Mouse (Mus musculus) E14TG2a.4 (cell line): Measurements from ENCODE around the gene Nck2.

Experiments used
- H3K27me3 ChIP-seq: 2 replicates; pipeline ENCODE4 v1.6.1; 2014; ENCODE audit warnings: low read length, control low read depth; ENCODE audit not compliant: insufficient read depth
- H3K36me3 ChIP-seq: 2 replicates; pipeline ENCODE4 v1.6.1; 2014; ENCODE audit warnings: low read length, control low read depth; ENCODE audit not compliant: insufficient read depth
- H3K4me1 ChIP-seq: replicated peaks from 2 replicates; pipeline ENCODE4 v1.6.1; 2014; ENCODE audit warnings: low read depth, low read length, control low read depth
- H3K4me3 ChIP-seq: replicated peaks from 2 replicates; pipeline ENCODE4 v1.5.1; 2014; ENCODE audit warnings: mild to moderate bottlenecking, low read length
- H3K9me3 ChIP-seq: 2 replicates; pipeline ENCODE4 v1.6.1; 2014; ENCODE audit warnings: low read length, control low read depth
- CTCF ChIP-seq: conservative IDR thresholded peaks from 2 replicates; pipeline ENCODE4 v1.5.1; 2014; ENCODE audit warnings: low read length
- NANOG ChIP-seq: IDR thresholded peaks from 2 replicates; pipeline ENCODE4 v1.6.1; 2014; ENCODE audit warnings: borderline replicate concordance, low read length, mixed read lengths
- POU5F1 ChIP-seq: IDR thresholded peaks from 2 replicates; pipeline ENCODE4 v1.6.1; 2014; ENCODE audit warnings: low read length, borderline replicate concordance

The Nck2 gene

DNA sequence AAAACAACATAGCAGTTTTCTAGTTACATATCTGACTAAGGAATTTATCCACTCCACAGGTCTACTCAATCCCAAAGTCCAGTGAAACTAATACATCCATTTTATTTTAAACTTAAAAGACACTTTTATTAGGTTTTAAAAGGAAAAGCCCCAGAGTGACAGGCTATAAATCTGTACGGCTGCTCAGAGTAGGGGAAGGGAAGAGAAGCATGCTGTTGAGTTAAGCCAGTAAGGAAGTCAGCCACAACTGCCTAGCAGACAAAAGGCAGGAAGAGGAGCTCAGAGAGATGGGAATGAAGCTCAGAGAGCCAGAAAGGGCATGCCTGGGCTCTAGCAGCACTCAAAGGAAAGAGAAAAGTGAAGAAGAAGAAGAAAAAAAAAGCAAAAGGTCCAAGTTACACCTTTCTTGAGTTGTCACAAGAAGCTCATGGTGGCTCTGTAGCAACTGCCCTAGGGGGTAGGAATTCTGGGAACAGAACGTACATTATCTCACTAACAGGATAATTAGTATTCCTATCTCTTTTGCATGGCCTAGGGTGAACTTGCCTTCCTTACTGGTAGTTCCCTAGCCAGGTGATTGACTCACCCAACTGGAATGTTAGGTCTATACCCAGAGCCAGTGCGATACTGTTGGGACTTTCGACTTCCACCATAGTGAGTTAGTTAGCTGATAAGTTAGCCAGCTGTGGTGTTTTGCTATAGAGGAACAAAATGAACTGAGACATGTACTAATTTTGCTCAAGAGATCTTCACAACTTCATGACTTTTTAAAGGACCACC is 21.2 kb upstream of the Nck2 start:
- no peaks in the 10 kb centered on the region for H3K36me3 ChIP-seq
- no peaks in the 10 kb centered on the region for H3K4me1 ChIP-seq
- TF ChIP-seq POU5F1, result no peak
- no peak for TF ChIP-seq CTCF
- TF ChIP-seq NANOG, result no peak
- H3K9me3 ChIP-seq, result peaks cover 3% of the 10 kb centered on the region; the same call in 1 of the 2 replicates
- no peak overlapping the region for H3K4me3 ChIP-seq
- H3K27me3 ChIP-seq, result no peaks in the 10 kb centered on the region

DNA sequence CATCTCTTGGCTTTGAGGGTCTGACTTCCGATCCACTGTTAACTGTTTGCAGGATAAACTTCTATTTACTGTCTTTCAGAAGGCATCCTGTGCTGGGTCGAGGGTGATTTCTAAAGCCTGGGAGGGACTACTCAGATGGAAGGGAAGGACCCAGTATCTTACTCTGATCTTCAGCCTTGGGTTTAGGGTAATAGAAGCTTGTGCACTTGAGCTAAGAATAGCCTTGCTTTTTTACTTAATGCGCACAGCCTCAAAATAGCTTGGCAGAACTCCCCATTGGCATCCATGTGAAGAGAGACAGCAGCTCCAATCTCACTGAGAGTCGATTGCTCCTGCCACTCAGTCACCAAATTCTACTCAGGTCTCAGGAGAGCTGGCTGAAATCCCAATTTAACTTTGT is 17.9 kb upstream of the Nck2 start:
- no peak overlapping the region for H3K4me3 ChIP-seq
- no peaks in the 10 kb centered on the region for H3K36me3 ChIP-seq
- no peaks in the 10 kb centered on the region for H3K4me1 ChIP-seq
- TF ChIP-seq CTCF (no peak), POU5F1 (no peak), NANOG (no peak)
- H3K27me3 ChIP-seq, result no peaks in the 10 kb centered on the region
- H3K9me3 ChIP-seq, result no peaks in the 10 kb centered on the region; the same call in 1 of the 2 replicates

DNA sequence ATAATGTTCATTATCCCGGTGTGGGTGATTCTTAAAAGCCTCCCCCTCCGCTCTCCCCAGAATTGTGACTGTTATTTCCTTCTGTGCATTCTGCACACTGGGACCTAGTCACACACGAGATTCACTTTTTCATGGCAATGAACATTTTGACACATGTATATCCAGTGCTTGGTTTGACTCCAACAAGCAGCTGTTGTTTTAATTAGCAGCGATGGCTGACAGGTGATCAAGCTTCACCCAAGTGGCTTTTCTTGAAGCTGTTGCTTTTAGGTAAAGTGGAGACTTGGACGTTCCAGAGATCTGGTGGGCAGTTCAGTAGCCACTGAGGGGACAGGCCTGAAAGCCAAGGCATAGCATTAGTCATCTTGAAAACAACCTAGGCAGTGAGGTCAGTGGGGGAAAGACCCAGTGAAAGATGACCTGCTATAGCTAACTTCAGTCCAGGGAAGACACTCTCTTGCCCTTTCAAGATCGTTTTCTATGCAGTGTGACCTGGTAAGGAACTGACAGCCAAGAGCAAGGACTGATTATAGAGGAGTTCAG is 17.3 kb upstream of the Nck2 start:
- Histone ChIP-seq H3K27me3 (no peaks in the 10 kb centered on the region), H3K4me1 (no peaks in the 10 kb centered on the region), H3K9me3 (no peaks in the 10 kb centered on the region; the same call in 1 of the 2 replicates), H3K36me3 (no peaks in the 10 kb centered on the region), H3K4me3 (no peak overlapping the region)
- TF ChIP-seq POU5F1, result no peak
- no peak for TF ChIP-seq NANOG
- TF ChIP-seq CTCF, result no peak

DNA sequence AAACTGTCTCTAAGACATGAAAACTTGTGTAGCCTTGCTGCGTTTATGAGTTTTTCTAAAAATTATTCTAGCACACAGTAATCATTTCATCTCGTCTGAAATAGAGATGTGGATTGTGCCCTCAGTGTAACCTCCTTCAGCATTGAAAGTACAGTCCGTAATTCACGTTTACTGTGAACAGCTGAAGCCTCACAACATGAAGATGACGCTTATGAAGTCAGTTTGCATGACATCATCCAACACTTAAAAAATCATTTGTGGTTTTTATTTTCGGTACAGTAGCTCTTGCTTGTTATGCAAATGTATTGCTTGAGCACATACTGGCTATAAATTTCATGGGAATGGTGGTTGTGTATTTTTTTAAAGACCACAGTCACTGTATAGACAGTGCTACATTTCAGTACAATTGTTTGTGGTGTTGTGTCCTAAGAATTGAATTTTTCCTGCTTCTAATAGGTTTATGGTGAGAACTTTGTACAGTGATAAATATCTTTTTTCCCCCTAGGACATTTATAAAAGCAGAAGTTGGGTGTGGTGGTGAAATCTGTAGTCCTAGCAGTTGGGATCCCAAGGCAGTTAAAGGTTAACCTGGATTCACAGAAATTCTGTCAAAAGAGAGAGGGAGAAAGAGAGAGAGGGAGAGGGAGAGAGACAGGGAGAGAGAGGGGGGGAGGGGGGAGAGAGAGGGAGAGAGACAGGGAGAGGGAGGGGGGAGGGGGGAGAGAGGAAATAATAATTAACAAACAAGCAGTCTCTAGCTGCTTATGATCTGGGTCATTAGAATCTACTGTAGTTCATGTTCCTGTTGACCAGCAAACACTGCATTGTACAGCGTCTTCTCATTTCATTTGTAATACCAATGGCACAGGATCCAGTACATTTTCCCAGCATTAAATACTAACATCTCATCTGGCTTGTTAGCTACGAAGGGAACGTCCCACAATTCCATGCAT is 14.2 kb upstream of the Nck2 start:
- H3K4me1 ChIP-seq, result no peaks in the 10 kb centered on the region
- TF ChIP-seq POU5F1, result no peak
- no peak for TF ChIP-seq CTCF
- no peak for TF ChIP-seq NANOG
- H3K9me3 ChIP-seq, result no peaks in the 10 kb centered on the region
- H3K36me3 ChIP-seq, result no peaks in the 10 kb centered on the region
- no peaks in the 10 kb centered on the region for H3K27me3 ChIP-seq
- H3K4me3 ChIP-seq, result no peak overlapping the region

DNA sequence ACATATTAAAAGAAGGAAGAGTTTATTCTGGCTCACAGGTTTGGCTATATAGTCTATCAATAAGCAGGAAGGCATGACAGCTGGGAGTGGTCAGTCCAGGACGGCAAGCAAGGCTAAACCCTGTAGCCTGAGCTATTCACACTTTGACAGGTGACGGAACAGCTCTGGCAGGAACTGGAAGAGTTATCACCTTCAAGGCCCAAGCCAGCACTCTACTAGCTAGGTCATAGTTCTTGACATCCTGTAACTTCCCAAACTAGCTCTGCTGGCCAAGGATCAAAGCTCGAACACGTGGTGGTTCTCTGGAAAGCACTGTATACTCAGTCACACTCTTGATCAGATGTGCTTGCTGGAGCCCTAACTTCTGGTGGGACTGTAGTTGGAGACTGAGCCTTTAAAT is 10.5 kb upstream of the Nck2 start:
- no peaks in the 10 kb centered on the region for H3K36me3 ChIP-seq
- no peak overlapping the region for H3K4me3 ChIP-seq
- H3K4me1 ChIP-seq, result no peaks in the 10 kb centered on the region
- no peaks in the 10 kb centered on the region for H3K27me3 ChIP-seq
- H3K9me3 ChIP-seq, result no peaks in the 10 kb centered on the region
- TF ChIP-seq CTCF, result no peak
- TF ChIP-seq POU5F1, result no peak
- no peak for TF ChIP-seq NANOG

DNA sequence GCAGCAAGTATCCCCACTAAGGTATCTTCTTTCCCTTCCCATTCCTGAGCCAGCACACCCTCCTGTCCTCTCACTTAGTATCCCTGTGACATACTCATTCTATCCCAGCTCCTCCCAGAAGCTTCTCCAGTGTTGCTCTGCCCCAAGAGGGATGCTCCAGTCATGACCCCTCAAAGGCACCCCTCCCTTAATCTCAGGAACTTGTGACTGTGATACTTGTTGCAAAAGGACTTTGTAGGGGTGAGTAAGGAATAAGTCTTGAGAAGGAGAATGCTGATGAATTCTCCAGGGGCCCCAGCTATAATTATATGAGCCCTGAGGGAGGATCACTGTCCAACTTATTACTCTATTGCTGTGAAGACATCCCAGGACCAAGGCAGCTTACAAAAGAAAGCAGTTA is 7.8 kb upstream of the Nck2 start:
- no peaks in the 10 kb centered on the region for H3K27me3 ChIP-seq
- no peaks in the 10 kb centered on the region for H3K4me1 ChIP-seq
- TF ChIP-seq CTCF, result no peak
- no peak for TF ChIP-seq POU5F1
- no peak for TF ChIP-seq NANOG
- no peaks in the 10 kb centered on the region for H3K9me3 ChIP-seq
- H3K4me3 ChIP-seq, result no peak overlapping the region
- no peaks in the 10 kb centered on the region for H3K36me3 ChIP-seq

DNA sequence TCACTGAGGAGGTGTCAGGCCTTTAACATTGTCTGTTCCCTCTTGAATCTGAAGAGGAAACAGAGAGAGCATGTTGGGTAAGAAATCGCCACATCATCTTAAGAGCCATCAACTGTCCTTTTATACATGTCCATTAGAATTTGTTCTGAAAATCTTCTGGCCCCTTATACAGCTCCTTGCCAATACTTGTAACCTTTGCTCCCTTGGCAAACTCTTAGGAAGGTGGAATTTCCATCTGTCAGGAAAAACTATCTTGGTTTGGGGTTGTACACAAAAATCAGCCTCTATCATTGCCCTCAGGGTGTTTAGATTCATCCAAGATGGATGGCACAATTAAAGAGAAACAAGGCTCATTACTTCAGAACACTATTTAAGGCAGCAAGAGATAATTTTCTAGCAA is 5.1 kb upstream of the Nck2 start:
- Histone ChIP-seq H3K4me3 (no peak overlapping the region), H3K36me3 (no peaks in the 10 kb centered on the region), H3K9me3 (no peaks in the 10 kb centered on the region), H3K4me1 (peaks cover 3% of the 10 kb centered on the region), H3K27me3 (peaks cover 2% of the 10 kb centered on the region; the same call in 1 of the 2 replicates)
- TF ChIP-seq POU5F1 (no peak), CTCF (no peak), NANOG (no peak)

DNA sequence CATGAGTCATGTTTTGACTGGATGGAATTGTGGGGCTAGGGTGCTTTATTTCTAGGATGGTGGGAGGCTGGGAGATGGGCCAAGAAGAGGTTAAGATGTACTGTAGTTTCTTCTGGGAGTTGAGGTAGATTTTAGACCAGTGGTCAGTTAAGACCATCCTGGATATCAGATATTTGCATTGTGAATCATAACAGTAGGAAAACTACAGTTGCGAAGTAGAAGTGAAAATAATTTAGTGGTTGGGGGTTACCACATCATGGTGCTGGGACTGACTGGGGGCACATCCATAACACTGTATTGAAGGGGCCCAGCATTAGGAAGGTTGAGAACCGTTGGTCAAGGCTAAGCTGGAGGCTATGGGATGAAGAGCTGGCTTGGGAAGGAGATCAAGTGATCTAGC is 1.8 kb upstream of the Nck2 start:
- peaks cover 5% of the 10 kb centered on the region; the same call in 1 of the 2 replicates for H3K27me3 ChIP-seq
- H3K36me3 ChIP-seq, result no peaks in the 10 kb centered on the region
- TF ChIP-seq NANOG (no peak), CTCF (no peak), POU5F1 (no peak)
- H3K4me3 ChIP-seq, result no peak overlapping the region
- H3K9me3 ChIP-seq, result no peaks in the 10 kb centered on the region
- H3K4me1 ChIP-seq, result peaks cover 23% of the 10 kb centered on the region
